Mouse (Mus musculus) spleen, adult 2 months (tissue): Measurements from ENCODE around the gene Stkld1. TPM values are rescaled to one million over a fixed set of nuclear protein-coding genes. Genes with fewer than 3 reads are reported as not detected.

Experiments
- DNase-seq, 2 experiments: peaks; one replicate each; pipeline versions ENCODE4 v3.0.0 to v3.0.0-alpha.2; 2012 to 2021; ENCODE audit warnings: low spot score in 2 of 2, low read depth in 1 of 2
- H3K27ac ChIP-seq: fragments of 200-500 bp; 2 replicates; pipeline ENCODE4 v1.5.1; 2012; ENCODE audit warnings: low read length, inconsistent platforms; ENCODE audit not compliant: insufficient read depth
- H3K27me3 ChIP-seq: fragments of 200-500 bp; 2 replicates; pipeline ENCODE4 v1.6.1; 2012; ENCODE audit warnings: mild to moderate bottlenecking, moderate library complexity, low read length, inconsistent platforms; ENCODE audit not compliant: control insufficient read depth, insufficient read depth
- H3K36me3 ChIP-seq: fragments of 200-500 bp; 2 replicates; pipeline ENCODE4 v1.6.1; 2012; ENCODE audit warnings: mild to moderate bottlenecking, low read length, inconsistent platforms; ENCODE audit not compliant: control insufficient read depth, insufficient read depth
- H3K4me1 ChIP-seq: fragments of 200-500 bp; 2 replicates; pipeline ENCODE4 v1.6.1; 2011; ENCODE audit warnings: inconsistent platforms; ENCODE audit not compliant: control insufficient read depth, insufficient read depth, insufficient read length
- H3K4me3 ChIP-seq: fragments of 200-500 bp; 2 replicates; pipeline ENCODE4 v1.5.1; 2011; ENCODE audit warnings: mild to moderate bottlenecking, inconsistent platforms; ENCODE audit not compliant: insufficient read depth, insufficient read length; ENCODE audit errors: extremely low read depth
- CTCF ChIP-seq: fragments of 200-500 bp; IDR thresholded peaks from 2 replicates; pipeline ENCODE4 v1.5.1; 2011; ENCODE audit warnings: mild to moderate bottlenecking, inconsistent platforms; ENCODE audit not compliant: insufficient read depth, insufficient read length, insufficient replicate concordance; ENCODE audit errors: extremely low read depth
- POLR2A ChIP-seq: fragments of 200-500 bp; IDR thresholded peaks from 2 replicates; pipeline ENCODE4 v1.6.1; 2011; ENCODE audit warnings: low read depth, low read length, inconsistent platforms
- WGBS: fragments of 180-500 bp; shearing (Covaris S2); methylation state at CpG from one replicate; pipeline ENCODE4 v1.1.7; 2018; 5-methylcytosine and 5-hydroxymethylcytosine counted together
- polyA plus RNA-seq: library from polyadenylated mRNA; depleted of rRNA; stranded (reverse); fragments of >200 nt; gene quantifications from 2 replicates; pipeline ENCODE4 v1.2.3, GENCODE M21; 2012

Stkld1 gene
- polyA plus RNA-seq, 1 experiment: 0.22 TPM

GRCm38 (mm10) chr2:26915927-26916728 is 17.7 kb upstream of the Stkld1 start, which contains the start of the genes Surf2 and Surf1:
TSS of gene Surf2 (plus strand) at chr2:26916367.
TSS of gene Surf1 (minus strand) at chr2:26916530.
- TF ChIP-seq CTCF (no peak), POLR2A (peak; percentile 51)
- peak within 1 kb of the TSS; percentile 68 for H3K27ac ChIP-seq
- peaks cover 15% of the 10 kb centered on the region; the same call in 1 of the 2 replicates for H3K4me1 ChIP-seq
- peaks cover 39% of the 10 kb centered on the region for H3K36me3 ChIP-seq
- DNase-seq: peak; percentile 59 to 75
- peak within 1 kb of the TSS; percentile 77 for H3K4me3 ChIP-seq
- H3K27me3 ChIP-seq: no peaks in the 10 kb centered on the region
- WGBS: 1% methylated on average over 47 of the region's 47 CpGs

DNA sequence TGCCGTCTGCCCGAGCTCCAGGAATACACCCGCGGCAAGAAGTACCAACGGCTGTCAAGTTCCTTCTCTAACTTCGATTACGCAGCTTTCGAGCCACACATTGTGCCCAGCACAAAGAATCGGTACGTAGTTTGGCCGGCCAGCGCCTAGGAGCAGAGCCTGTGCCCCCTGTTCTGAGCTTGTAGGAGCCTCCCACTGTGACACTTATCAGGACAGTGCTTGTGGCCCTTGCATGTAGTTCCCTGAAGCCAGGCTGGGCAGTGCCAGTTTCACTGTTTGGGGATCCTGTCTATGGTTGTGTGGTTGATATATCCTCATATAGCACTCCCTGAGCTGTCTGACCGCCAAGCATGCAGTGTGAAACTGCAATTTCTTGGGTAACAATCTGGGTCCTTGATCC is 17.1 kb upstream of the Stkld1 start:
- 2% methylated on average over 13 of the region's 13 CpGs for WGBS
- TF ChIP-seq CTCF (no peak), POLR2A (no peak)
- DNase-seq: no peak

DNA sequence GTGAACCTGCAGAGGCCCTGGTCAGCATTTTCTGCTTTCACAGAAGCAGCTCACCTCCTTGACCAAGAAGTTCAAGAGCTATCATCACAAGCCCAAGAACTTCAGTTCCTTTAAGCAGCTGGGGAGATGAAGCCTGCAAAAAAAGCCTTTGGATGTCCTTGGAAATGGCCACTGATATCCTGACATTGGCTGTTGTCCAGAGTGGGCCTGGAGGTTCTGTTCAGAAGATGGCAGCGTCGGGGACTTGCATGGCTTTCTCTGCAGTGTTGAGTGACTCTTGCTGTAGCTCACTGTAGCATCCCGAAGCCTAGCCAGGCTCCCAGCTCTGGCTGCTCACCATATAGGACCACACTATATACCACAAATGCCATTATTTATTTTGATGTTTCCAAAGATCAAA is 14.2 kb upstream of the Stkld1 start:
- Histone ChIP-seq H3K36me3 (peaks cover 44% of the 10 kb centered on the region), H3K27ac (no peak overlapping the region), H3K27me3 (no peaks in the 10 kb centered on the region), H3K4me3 (no peak overlapping the region), H3K4me1 (peaks cover 12% of the 10 kb centered on the region; the same call in 1 of the 2 replicates)
- 86% methylated on average over 3 of the region's 3 CpGs for WGBS
- DNase-seq: no peak
- TF ChIP-seq POLR2A: no peak
- TF ChIP-seq CTCF: no peak

More for the DNA sequence above, 17.1 kb upstream of the Stkld1 start:
- peaks cover 12% of the 10 kb centered on the region; the same call in 1 of the 2 replicates for H3K4me1 ChIP-seq
- peak overlapping the region; percentile 68; the same call in 1 of the 2 replicates for H3K27ac ChIP-seq
- peaks cover 40% of the 10 kb centered on the region for H3K36me3 ChIP-seq
- peak overlapping the region; percentile 77 for H3K4me3 ChIP-seq
- no peaks in the 10 kb centered on the region for H3K27me3 ChIP-seq

GRCm38 (mm10) chr2:26920190-26920855 is 13.5 kb upstream of the Stkld1 start:
- H3K27ac ChIP-seq: no peak overlapping the region
- H3K4me3 ChIP-seq: no peak overlapping the region
- WGBS: 91% methylated on average over 6 of the region's 6 CpGs
- no peak for DNase-seq
- peaks cover 48% of the 10 kb centered on the region for H3K36me3 ChIP-seq
- TF ChIP-seq CTCF: no peak
- TF ChIP-seq POLR2A: no peak
- H3K4me1 ChIP-seq: peaks cover 9% of the 10 kb centered on the region; the same call in 1 of the 2 replicates
- no peaks in the 10 kb centered on the region for H3K27me3 ChIP-seq

DNA sequence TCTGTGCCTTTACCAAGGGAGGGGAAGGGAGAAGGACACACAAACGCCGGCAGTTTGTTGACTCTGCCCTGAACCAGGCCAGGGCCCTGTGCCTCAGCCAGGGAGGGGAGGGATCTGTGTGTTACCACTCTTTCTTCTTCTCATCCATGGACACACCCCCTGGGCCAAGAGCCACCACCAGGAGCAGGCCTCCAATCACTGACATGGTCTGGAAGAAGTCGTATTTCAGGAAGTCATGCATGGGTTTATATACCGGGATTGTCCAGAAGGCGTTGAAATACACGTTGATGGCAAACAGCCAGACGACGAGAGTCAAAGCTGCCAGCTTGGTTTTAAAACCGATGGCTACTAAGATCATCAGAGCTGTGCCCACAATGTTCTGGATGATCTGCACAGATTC is 12.1 kb upstream of the Stkld1 start:
- H3K4me3 ChIP-seq: no peak overlapping the region
- H3K27me3 ChIP-seq: no peaks in the 10 kb centered on the region
- peaks cover 7% of the 10 kb centered on the region; the same call in 1 of the 2 replicates for H3K4me1 ChIP-seq
- peaks cover 58% of the 10 kb centered on the region for H3K36me3 ChIP-seq
- DNase-seq: no peak
- no peak for TF ChIP-seq POLR2A
- TF ChIP-seq CTCF: no peak
- WGBS: 80% methylated on average over 9 of the region's 9 CpGs
- no peak overlapping the region for H3K27ac ChIP-seq

DNA sequence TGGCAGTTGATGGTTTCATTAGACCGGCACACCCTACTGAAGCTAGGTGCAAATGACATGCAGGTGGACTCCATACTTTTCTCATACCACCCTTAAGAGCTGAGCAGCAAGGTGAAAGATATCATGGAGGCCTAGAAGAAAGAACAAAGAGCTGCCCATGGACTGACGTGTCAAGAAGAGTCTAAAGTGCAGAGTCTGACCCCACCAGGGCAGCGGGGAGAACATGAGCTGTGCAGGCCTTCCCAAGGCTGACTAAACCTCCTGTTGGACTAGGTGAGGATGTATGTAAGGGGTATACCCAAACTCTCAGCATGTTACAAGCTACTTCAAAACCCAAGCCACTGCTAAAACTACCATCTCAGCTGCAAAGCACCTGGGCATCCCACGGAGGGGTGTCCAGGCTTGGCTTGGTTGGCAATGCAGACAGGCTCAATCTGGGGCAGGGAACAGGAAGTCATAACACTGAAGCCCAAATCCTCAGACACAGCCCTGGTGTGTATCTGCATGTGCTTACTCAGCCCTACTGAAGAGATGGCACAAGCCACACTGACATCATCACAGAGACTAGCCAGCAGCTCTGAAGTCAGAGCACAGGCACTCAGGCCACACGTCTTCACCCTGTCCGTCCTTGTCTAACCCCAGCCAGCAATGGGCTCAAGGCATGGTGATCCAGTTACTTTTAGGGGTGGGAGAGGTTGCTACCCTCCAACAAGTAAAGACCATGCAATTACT is 5.9 kb upstream of the Stkld1 start:
- DNase-seq: no peak
- Histone ChIP-seq H3K36me3 (peaks cover 28% of the 10 kb centered on the region), H3K4me3 (no peak overlapping the region), H3K4me1 (peaks cover 2% of the 10 kb centered on the region; the same call in 1 of the 2 replicates), H3K27me3 (no peaks in the 10 kb centered on the region), H3K27ac (no peak overlapping the region)
- TF ChIP-seq CTCF: no peak
- no peak for TF ChIP-seq POLR2A
- WGBS: 93% methylated on average over 6 of the region's 6 CpGs
